Comparison of ENCODE assay signal across 8 mouse cellular contexts in the genomic region with DNA sequence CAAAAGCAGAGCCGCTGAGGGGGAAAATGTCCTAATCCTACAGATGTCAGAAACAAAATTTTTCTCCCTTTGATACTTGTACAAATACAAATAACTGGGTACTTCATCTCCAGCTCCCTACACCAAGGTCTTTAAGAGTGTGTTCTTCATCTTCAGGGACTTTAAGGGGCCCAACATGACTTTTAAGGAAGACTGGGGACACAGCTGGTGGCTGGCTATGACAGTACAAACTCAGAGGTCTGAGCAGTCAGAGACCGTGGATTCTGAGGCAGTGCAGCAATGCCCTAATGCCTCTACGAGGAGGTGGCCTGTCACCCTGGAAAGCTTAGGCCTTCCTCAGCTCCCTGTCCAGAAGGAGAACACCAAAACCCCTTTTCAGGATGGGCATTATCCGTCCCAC. TPM values are rescaled to one million over a fixed set of nuclear protein-coding genes. Genes with fewer than 3 reads are reported as not detected.
DNase-seq lines count a peak whose midpoint lies in the region; ATAC-seq and TF ChIP-seq lines count a peak whose summit lies in the region.

No protein-coding gene starts in this region.

- H3K9ac ChIP-seq in heart, embryonic 11.5 days (ENCODE audit: low read depth, low read length) = peak overlapping the region; percentile 100
- H3K9ac ChIP-seq in heart, postnatal 0 days (replicated peaks; ENCODE audit: low read depth, low read length) = peak overlapping the region; percentile 12
- peak overlapping the region; percentile 97 for H3K9ac ChIP-seq in liver, embryonic 16.5 days (ENCODE audit: low read depth, low read length)

- peak overlapping the region; percentile 64 for H3K4me2 ChIP-seq in heart, embryonic 11.5 days
- peak overlapping the region; percentile 57 for H3K4me2 ChIP-seq in heart, postnatal 0 days (ENCODE audit: low read depth, low read length)
- peak overlapping the region; percentile 74 for H3K4me2 ChIP-seq in liver, embryonic 16.5 days (ENCODE audit: low read depth, low read length)

- no peaks in the 10 kb centered on the region for H3K36me3 ChIP-seq in heart, embryonic 11.5 days (ENCODE audit: control insufficient read depth, insufficient read depth, low read length)
- peaks cover 17% of the 10 kb centered on the region for H3K36me3 ChIP-seq in E14TG2a.4 (ENCODE audit: insufficient read depth, low read length)
- no peaks in the 10 kb centered on the region for H3K36me3 ChIP-seq in heart, postnatal 0 days (replicated peaks; ENCODE audit: control insufficient read depth, insufficient read depth, low read length)
- no peaks in the 10 kb centered on the region for H3K36me3 ChIP-seq in liver, embryonic 16.5 days (ENCODE audit: control insufficient read depth, insufficient read depth)

- no peak for TF ChIP-seq EP300 in heart, postnatal 0 days (IDR thresholded peaks at IDR 0.05; ENCODE audit: low read depth)

- H3K27me3 ChIP-seq in heart, embryonic 11.5 days (ENCODE audit: control insufficient read depth, insufficient read depth, low read length) = no peaks in the 10 kb centered on the region
- no peaks in the 10 kb centered on the region for H3K27me3 ChIP-seq in E14TG2a.4 (ENCODE audit: insufficient read depth, low read length)
- H3K27me3 ChIP-seq in heart, postnatal 0 days (ENCODE audit: control insufficient read depth, insufficient read depth, low read length) = no peaks in the 10 kb centered on the region
- H3K27me3 ChIP-seq in liver, embryonic 16.5 days (ENCODE audit: control insufficient read depth, insufficient read depth, low read depth, low read length) = no peaks in the 10 kb centered on the region

- 44% methylated on average over 4 of the region's 4 CpGs for WGBS in heart, embryonic 11.5 days (ENCODE audit: insufficient replicate concordance)
- 25% methylated on average over 4 of the region's 4 CpGs for WGBS in heart, postnatal 0 days
- WGBS in liver, embryonic 16.5 days (ENCODE audit: insufficient replicate concordance) = 60% methylated on average over 4 of the region's 4 CpGs

- DNase-seq in heart, postnatal 4 days = no peak
- DNase-seq in heart, postnatal 0 days (ENCODE audit: low spot score) = no peak
- DNase-seq in spleen, postnatal 14 days (ENCODE audit: low spot score in 2 of 2) = no peak
- DNase-seq in adrenal gland, postnatal 10 days = no peak
- DNase-seq in layer of hippocampus, postnatal 10 days (ENCODE audit: low spot score in 2 of 2) = no peak

- H3K9me3 ChIP-seq in heart, embryonic 11.5 days (replicated peaks; ENCODE audit: control insufficient read depth, low read length) = no peaks in the 10 kb centered on the region; the same call in 1 of the 2 replicates
- H3K9me3 ChIP-seq in E14TG2a.4 (ENCODE audit: low read length) = no peaks in the 10 kb centered on the region
- H3K9me3 ChIP-seq in heart, postnatal 0 days (replicated peaks; ENCODE audit: control insufficient read depth, low read length) = no peaks in the 10 kb centered on the region
- no peaks in the 10 kb centered on the region for H3K9me3 ChIP-seq in liver, embryonic 16.5 days (replicated peaks; ENCODE audit: control insufficient read depth, low read length)

- H3K27ac ChIP-seq in heart, embryonic 11.5 days (ENCODE audit: low read depth, low read length) = peak overlapping the region; percentile 100
- peak overlapping the region; percentile 100 for H3K27ac ChIP-seq in heart, postnatal 0 days (ENCODE audit: low read depth)
- H3K27ac ChIP-seq in liver, embryonic 16.5 days (ENCODE audit: low read length) = peak overlapping the region; percentile 95

- no peak for TF ChIP-seq CTCF in E14TG2a.4 (conservative IDR thresholded peaks at IDR 0.05; ENCODE audit: low read length)
- TF ChIP-seq CTCF in heart, postnatal 0 days (IDR thresholded peaks at IDR 0.05; ENCODE audit: low read depth) = no peak

- no peak for ATAC-seq in heart, embryonic 11.5 days (replicated peaks; ENCODE audit: insufficient number of reproducible peaks, low FRiP score, low TSS enrichment)
- ATAC-seq in heart, postnatal 0 days (ENCODE audit: insufficient read depth, low read depth) = no peak
- no peak for ATAC-seq in liver, embryonic 16.5 days (ENCODE audit: low read depth)

- no peak overlapping the region for H3K4me3 ChIP-seq in heart, embryonic 11.5 days (ENCODE audit: low read depth, low read length)
- peak overlapping the region; percentile 96 for H3K4me3 ChIP-seq in E14TG2a.4 (replicated peaks; ENCODE audit: low read length)
- peak overlapping the region; percentile 96 for H3K4me3 ChIP-seq in heart, postnatal 0 days (ENCODE audit: low read depth, low read length)
- peak overlapping the region; percentile 90 for H3K4me3 ChIP-seq in liver, embryonic 16.5 days (ENCODE audit: low read depth, low read length)

- H3K4me1 ChIP-seq in heart, embryonic 11.5 days (ENCODE audit: control insufficient read depth, insufficient read depth, low read length) = peaks cover 27% of the 10 kb centered on the region
- peaks cover 48% of the 10 kb centered on the region for H3K4me1 ChIP-seq in E14TG2a.4 (replicated peaks; ENCODE audit: low read depth, low read length)
- H3K4me1 ChIP-seq in heart, postnatal 0 days (ENCODE audit: control insufficient read depth, insufficient read depth) = peaks cover 30% of the 10 kb centered on the region; the same call in 1 of the 2 replicates
- peaks cover 30% of the 10 kb centered on the region for H3K4me1 ChIP-seq in liver, embryonic 16.5 days (ENCODE audit: control insufficient read depth, low read depth, low read length)

RNA-seq across cellular contexts. Expression of gene Myl12a, which starts 0.4 kb away (rescaled TPM):
- 878 and 906 TPM in 2 replicates for polyA plus RNA-seq in heart, embryonic 11.5 days (2014; fragmentation: Nextera tagmentation; extraction: Ambion mirVana)
- 100 to 1,000 TPM; 733 to 785 TPM for total RNA-seq in heart, postnatal 4 days (2021)
- total RNA-seq in heart, postnatal 0 days (2014; rRNA removed; ENCODE audit: low replicate concordance) = 429 and 487 TPM in 2 replicates
- 773 and 817 TPM in 2 replicates for polyA plus RNA-seq in heart, postnatal 0 days (2015; fragmentation: Nextera tagmentation; extraction: Ambion mirVana)
- polyA plus RNA-seq in liver, embryonic 16.5 days (2015; fragmentation: Nextera tagmentation; extraction: Ambion mirVana) = 171 and 182 TPM in 2 replicates
- total RNA-seq in adrenal gland, postnatal 10 days (2021) = 100 to 1,000 TPM; 324 to 354 TPM
- 10 to 100 TPM; 53.4 to 54.1 TPM for total RNA-seq in layer of hippocampus, postnatal 10 days (2021)

RNA-seq across cellular contexts. Expression of gene Myom1, which starts 0.7 kb away (rescaled TPM):
- 208 and 237 TPM in 2 replicates for polyA plus RNA-seq in heart, embryonic 11.5 days (2014; fragmentation: Nextera tagmentation; extraction: Ambion mirVana)
- total RNA-seq in heart, postnatal 4 days (2021) = 100 to 1,000 TPM; 944 to 986 TPM
- total RNA-seq in heart, postnatal 0 days (2014; rRNA removed; ENCODE audit: low replicate concordance) = 392 and 459 TPM in 2 replicates
- polyA plus RNA-seq in heart, postnatal 0 days (2015; fragmentation: Nextera tagmentation; extraction: Ambion mirVana) = 214 and 238 TPM in 2 replicates
- polyA plus RNA-seq in liver, embryonic 16.5 days (2015; fragmentation: Nextera tagmentation; extraction: Ambion mirVana) = 2.1 and 3.3 TPM in 2 replicates
- 10 to 100 TPM; 24.4 to 98.7 TPM for total RNA-seq in adrenal gland, postnatal 10 days (2021)
- total RNA-seq in layer of hippocampus, postnatal 10 days (2021) = 1 to 10 TPM; 5.0 to 6.0 TPM

Comparison
In these comparisons a context has a peak if more than half of its experiments do, and no peak if none do; other contexts are left out.
1. H3K9ac ChIP-seq: peak in every context shown above with its lines; median percentile 100 in heart, embryonic 11.5 days; 97 in liver, embryonic 16.5 days; 12 in heart, postnatal 0 days.